Mouse (Mus musculus) heart, embryonic 15.5 days (tissue): ENCODE measurements around the gene Hbb-y. TPM values are rescaled to one million over a fixed set of nuclear protein-coding genes. Genes with fewer than 3 reads are reported as not detected.
"Not testable (repeated sequence)": the region's sequence is repeated elsewhere in the genome, so short reads cannot be mapped to it uniquely, and the experiment has no call there.

Experiments used
- ATAC-seq: fragments of 200-750 bp; cut with Nextera tagmentation; replicated peaks from 2 replicates; pipeline ENCODE4 v1.8.0; 2017; ENCODE audit warnings: low read depth, moderate TSS enrichment; ENCODE audit not compliant: insufficient number of reproducible peaks, insufficient read depth, low FRiP score
- H3K27ac ChIP-seq: fragments of 300-500 bp; sonication (generic); 2 replicates; pipeline ENCODE4 v1.5.1; 2015; ENCODE audit warnings: mild to moderate bottlenecking, inconsistent platforms
- H3K27me3 ChIP-seq: fragments of 300-500 bp; sonication (generic); 2 replicates; pipeline ENCODE4 v1.6.1; 2015; ENCODE audit warnings: inconsistent platforms
- H3K36me3 ChIP-seq: fragments of 300-500 bp; sonication (generic); 2 replicates; pipeline ENCODE4 v1.6.1; 2015; ENCODE audit warnings: mild to moderate bottlenecking, inconsistent platforms
- H3K4me1 ChIP-seq: fragments of 300-500 bp; sonication (generic); replicated peaks from 2 replicates; pipeline ENCODE4 v1.6.1; 2015; ENCODE audit warnings: inconsistent platforms
- H3K4me2 ChIP-seq: fragments of 300-500 bp; sonication (generic); 2 replicates; pipeline ENCODE4 v1.6.1; 2015; ENCODE audit warnings: inconsistent platforms, mild to moderate bottlenecking, moderate library complexity
- H3K4me3 ChIP-seq: fragments of 300-500 bp; sonication (generic); 2 replicates; pipeline ENCODE4 v1.5.1; 2015; ENCODE audit warnings: mild to moderate bottlenecking, inconsistent platforms
- H3K9ac ChIP-seq: fragments of 300-500 bp; sonication (generic); 2 replicates; pipeline ENCODE4 v1.6.1; 2015; ENCODE audit warnings: mild to moderate bottlenecking, inconsistent platforms
- H3K9me3 ChIP-seq: fragments of 300-500 bp; sonication (generic); replicated peaks from 2 replicates; pipeline ENCODE4 v1.6.1; 2016; ENCODE audit warnings: inconsistent platforms
- WGBS: fragments of 180-500 bp; shearing (Covaris S2); methylation state at CpG from one replicate; pipeline ENCODE4 v1.1.7; 2015; ENCODE audit warnings: mixed read lengths; 5-methylcytosine and 5-hydroxymethylcytosine counted together
- polyA plus RNA-seq: library from polyadenylated mRNA; unstranded; fragments of >200 nt; fragmentation: Nextera tagmentation; extraction: Ambion mirVana; gene quantifications from 2 replicates; pipeline ENCODE4 v1.2.1, GENCODE M21; 2015

Gene Hbb-y
- polyA plus RNA-seq, 1 experiment from 2014 or later, result 765 TPM

DNA sequence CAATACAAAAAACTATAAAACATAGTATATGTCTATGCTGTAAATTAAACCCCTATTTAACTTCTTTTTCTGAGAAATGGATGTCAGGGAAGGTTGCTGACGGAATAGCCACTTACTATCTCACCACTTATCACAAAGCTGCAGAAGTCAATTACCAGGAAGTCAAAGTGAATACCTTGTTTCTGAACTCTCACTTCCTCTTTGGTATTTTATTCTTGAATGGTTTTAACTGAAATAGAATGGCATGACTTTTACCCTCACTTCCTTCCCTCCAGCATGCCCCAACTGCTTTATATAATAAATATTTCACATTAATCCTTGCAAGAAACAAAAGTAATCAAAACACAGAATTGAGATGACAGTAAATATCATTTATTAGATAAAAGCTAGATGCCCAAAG is 40.8 kb downstream of the Hbb-y start:
- Histone ChIP-seq H3K27me3 (no peaks in the 10 kb centered on the region), H3K4me3 (no peak overlapping the region), H3K9ac (no peak overlapping the region), H3K36me3 (no peaks in the 10 kb centered on the region), H3K27ac (no peak overlapping the region), H3K9me3 (no peaks in the 10 kb centered on the region), H3K4me1 (no peaks in the 10 kb centered on the region), H3K4me2 (no peak overlapping the region)
- WGBS, result 31% methylated on average over 1 of the region's 1 CpGs
- no peak for ATAC-seq

DNA sequence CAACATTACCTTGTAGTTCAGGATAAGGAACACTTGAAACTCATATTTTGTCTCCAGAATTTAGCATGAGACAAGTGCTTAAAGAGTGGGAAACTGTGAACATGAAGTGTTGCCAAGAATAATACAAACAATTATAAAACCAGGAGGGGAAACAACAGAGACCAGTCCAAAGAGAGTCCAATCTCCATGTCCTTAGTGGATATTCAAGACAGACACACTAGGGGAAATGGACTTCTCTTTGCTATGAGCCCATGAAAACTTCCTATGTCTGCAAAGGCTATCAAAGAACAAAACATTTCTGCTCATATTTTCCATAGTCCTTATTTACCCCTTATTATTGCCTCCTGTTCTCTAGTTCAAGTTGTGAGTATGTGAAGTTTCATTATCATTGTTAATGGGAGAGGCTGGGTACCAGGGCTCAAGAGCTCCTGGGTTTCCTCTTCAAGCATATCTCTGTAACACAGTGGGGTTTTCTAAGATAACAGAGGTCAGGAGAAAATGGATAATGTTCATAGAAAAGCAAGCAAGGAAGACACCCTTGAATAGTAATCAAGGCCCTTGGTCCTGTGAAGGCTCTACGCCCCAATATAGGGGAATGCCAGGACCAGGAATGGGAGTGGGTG is 41.7 kb downstream of the Hbb-y start:
- Histone ChIP-seq H3K4me3 (no peak overlapping the region), H3K9ac (no peak overlapping the region), H3K27ac (no peak overlapping the region), H3K27me3 (no peaks in the 10 kb centered on the region), H3K4me1 (no peaks in the 10 kb centered on the region), H3K4me2 (no peak overlapping the region), H3K9me3 (no peaks in the 10 kb centered on the region), H3K36me3 (no peaks in the 10 kb centered on the region)
- ATAC-seq, result no peak
- WGBS, result 52% methylated on average over 1 of the region's 1 CpGs

DNA sequence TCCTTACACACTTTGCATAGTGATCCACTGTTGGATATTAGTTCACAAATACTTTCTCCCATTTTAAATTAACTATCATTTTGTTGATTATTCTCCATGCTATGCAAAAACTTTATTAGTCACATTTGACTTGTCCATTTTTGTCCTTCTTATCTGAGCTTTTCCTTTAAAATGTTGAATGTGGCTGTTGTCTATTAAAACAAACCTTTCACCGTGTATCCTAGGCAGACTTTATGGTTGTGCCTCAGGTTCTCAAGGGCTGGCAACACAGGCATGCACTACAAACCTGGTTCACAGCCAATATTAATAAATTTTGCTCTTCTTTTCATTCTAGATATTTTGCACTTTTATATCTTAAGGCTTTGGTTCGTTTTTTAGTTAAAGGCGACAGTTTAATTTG is 42.3 kb downstream of the Hbb-y start:
- Histone ChIP-seq H3K9ac (no peak overlapping the region), H3K4me2 (no peak overlapping the region), H3K4me1 (no peaks in the 10 kb centered on the region), H3K36me3 (no peaks in the 10 kb centered on the region), H3K27me3 (no peaks in the 10 kb centered on the region), H3K4me3 (no peak overlapping the region), H3K9me3 (no peaks in the 10 kb centered on the region), H3K27ac (no peak overlapping the region)
- WGBS, result 70% methylated on average over 3 of the region's 3 CpGs
- ATAC-seq, result no peak

DNA sequence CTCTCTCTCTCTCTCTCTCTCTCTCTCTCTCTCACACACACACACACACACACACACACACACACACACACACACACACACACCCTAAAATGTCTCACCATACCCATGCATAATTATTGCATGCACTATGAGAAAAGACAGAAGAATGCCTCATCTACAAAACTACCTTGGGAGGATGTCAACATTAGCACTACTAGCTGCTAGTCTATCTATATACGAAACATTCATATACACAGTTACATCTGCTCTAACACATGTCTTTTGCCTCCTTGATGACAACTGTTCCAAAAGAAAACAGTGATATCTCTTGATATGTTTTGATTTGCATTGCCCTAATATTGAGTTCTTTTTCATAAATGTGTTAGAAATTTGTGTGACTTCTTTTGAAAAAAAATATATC is 42.7 kb downstream of the Hbb-y start:
- Histone ChIP-seq H3K36me3 (no peaks in the 10 kb centered on the region), H3K4me3 (no peak overlapping the region), H3K9me3 (no peaks in the 10 kb centered on the region), H3K9ac (no peak overlapping the region), H3K27ac (no peak overlapping the region), H3K4me1 (no peaks in the 10 kb centered on the region), H3K27me3 (no peaks in the 10 kb centered on the region), H3K4me2 (no peak overlapping the region)
- no peak for ATAC-seq
- WGBS, result 71% methylated on average over 1 of the region's 1 CpGs

DNA sequence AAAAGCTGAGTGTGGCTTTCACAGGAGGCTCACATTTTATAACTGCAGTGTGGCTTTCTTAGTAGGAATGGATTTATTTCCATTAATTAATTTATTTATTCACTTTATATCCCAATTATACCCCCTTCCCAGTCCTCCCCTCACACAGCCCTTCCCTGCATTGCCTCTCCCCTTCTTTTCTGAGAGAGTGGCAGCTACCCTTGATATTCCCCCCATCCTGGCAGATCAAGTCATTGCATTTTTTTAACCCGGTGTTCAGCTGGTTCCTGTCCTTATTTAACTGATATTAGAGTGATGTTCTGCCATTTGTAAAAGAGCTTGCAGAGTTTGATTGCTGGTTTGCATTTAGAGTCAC is 43.2 kb downstream of the Hbb-y start:
- no peak for ATAC-seq
- Histone ChIP-seq H3K36me3 (no peaks in the 10 kb centered on the region), H3K4me1 (no peaks in the 10 kb centered on the region), H3K9ac (no peak overlapping the region), H3K4me2 (no peak overlapping the region), H3K27ac (no peak overlapping the region), H3K27me3 (no peaks in the 10 kb centered on the region), H3K4me3 (no peak overlapping the region), H3K9me3 (no peaks in the 10 kb centered on the region)
- WGBS, result 43% methylated on average over 1 of the region's 1 CpGs

DNA sequence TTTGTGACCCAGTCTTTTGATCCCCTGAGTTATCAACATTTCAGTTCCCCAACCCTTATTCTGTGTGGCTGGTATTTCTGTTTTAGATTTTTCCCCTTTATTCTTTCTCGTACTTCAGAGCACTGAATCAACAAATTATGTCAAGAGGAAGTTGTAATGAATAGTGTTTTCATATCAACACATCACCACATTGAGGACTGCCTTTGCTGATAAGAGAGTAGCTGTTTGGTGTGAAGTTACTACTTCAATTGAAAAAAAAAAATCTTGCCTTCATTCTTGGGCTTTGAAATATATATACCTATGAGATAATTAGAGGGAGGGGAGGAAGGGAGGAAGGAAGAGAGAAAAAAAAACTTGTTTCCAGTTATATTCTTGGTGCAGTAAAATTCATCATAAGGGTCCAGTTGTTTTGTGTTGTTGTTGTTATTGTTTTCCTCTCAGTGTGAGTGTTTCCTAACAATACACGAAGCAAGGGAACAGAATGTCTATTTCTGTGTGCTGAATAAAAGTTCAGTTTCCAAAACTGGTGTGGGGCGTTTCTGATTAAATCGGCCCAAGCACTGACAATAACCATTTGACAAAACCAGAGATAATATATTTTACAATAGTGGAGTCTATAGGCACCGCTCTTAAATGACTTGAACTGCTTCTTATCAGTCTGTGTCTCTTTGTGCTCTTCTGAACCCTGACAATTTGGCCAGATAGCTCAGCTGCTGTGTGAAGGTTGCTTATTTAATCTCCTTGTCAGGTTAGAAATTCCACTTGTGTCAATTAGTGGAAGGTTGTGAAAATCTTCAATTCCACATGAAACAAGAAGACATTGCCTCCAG is 43.8 kb downstream of the Hbb-y start:
- H3K27ac ChIP-seq, result no peak overlapping the region
- no peak overlapping the region for H3K4me2 ChIP-seq
- no peaks in the 10 kb centered on the region for H3K27me3 ChIP-seq
- H3K9me3 ChIP-seq, result no peaks in the 10 kb centered on the region
- H3K9ac ChIP-seq, result no peak overlapping the region
- H3K36me3 ChIP-seq, result no peaks in the 10 kb centered on the region
- H3K4me3 ChIP-seq, result no peak overlapping the region
- 31% methylated on average over 5 of the region's 5 CpGs for WGBS
- ATAC-seq, result no peak
- no peaks in the 10 kb centered on the region for H3K4me1 ChIP-seq

DNA sequence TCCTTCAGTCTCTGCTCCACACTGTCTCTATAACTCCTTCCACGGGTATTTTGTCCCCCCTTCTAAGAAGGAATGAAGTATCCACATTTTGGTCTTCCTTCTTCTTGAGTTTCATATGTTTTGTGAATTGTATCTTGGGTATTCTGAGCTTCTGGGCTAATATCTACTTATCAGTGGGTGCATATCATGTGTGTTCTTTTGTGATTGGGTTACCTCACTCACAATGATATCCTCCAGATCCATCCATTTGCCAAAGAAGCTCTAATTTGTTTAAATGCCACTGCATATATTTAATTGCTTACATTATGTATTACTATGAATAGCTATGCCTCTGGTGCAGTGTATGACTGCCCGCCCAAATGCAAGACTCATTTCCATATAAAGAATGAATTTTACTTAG is 44.9 kb downstream of the Hbb-y start:
- 61% methylated on average over 2 of the region's 2 CpGs for WGBS
- not testable (repeated sequence) for H3K36me3 ChIP-seq

DNA sequence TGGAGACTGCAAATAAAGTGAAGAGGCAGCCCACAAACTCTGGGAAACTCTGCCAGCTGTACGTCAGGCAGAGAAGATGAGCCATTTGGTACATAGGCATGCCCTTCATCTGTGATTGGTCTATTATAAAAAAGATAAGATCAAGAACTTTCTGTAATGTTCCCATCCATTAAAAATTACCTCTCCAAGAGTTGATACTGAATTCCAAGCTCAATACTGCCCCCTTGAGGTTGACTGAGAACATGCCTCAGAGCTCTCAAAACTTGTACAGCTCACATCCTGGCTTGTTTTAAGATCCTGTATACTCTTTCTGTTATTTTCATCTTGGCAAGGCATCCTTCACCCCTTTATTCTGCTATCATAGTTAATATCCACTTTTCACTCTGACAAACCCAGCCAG is 46.2 kb downstream of the Hbb-y start:
- Histone ChIP-seq H3K4me1 (no peaks in the 10 kb centered on the region), H3K4me2 (no peak overlapping the region), H3K27me3 (no peaks in the 10 kb centered on the region), H3K36me3 (no peaks in the 10 kb centered on the region), H3K9ac (no peak overlapping the region), H3K27ac (no peak overlapping the region), H3K4me3 (no peak overlapping the region), H3K9me3 (no peaks in the 10 kb centered on the region)
- ATAC-seq, result no peak
- WGBS, result 67% methylated on average over 1 of the region's 1 CpGs

More for the DNA sequence above, 44.9 kb downstream of the Hbb-y start:
- not testable (repeated sequence) for ATAC-seq, H3K9me3 ChIP-seq, H3K4me3 ChIP-seq, H3K27me3 ChIP-seq, H3K4me1 ChIP-seq, H3K4me2 ChIP-seq, H3K9ac ChIP-seq, H3K27ac ChIP-seq

Other genes with a start within 250 kb of the Hbb-y start
- gene Olfr620, start 240.7 kb downstream of the Hbb-y start, polyA plus RNA-seq, result not detected in 2 replicates
- not detected in 2 replicates for gene Olfr622, start 210.5 kb downstream of the Hbb-y start, polyA plus RNA-seq
- not detected in 2 replicates for gene Olfr623, start 189.5 kb downstream of the Hbb-y start, polyA plus RNA-seq
- gene Olfr624, start 182.0 kb downstream of the Hbb-y start, polyA plus RNA-seq, result 0.03 TPM in 2 replicates
- not detected in 2 replicates for gene Olfr625-ps1, start 170.5 kb downstream of the Hbb-y start, polyA plus RNA-seq
- gene Olfr243, start 138.5 kb downstream of the Hbb-y start, polyA plus RNA-seq, result not detected in 2 replicates
- gene Olfr628, start 122.8 kb downstream of the Hbb-y start, polyA plus RNA-seq, result not detected in 2 replicates
- not detected in 2 replicates for gene Olfr629, start 108.3 kb downstream of the Hbb-y start, polyA plus RNA-seq
- gene Olfr630, start 95.9 kb downstream of the Hbb-y start, polyA plus RNA-seq, result not detected in 2 replicates
- not detected in 2 replicates for gene Olfr69, start 81.6 kb downstream of the Hbb-y start, polyA plus RNA-seq
- not detected in 2 replicates for gene Olfr68, start 73.5 kb downstream of the Hbb-y start, polyA plus RNA-seq
- not detected in 2 replicates for gene Olfr67, start 61.4 kb downstream of the Hbb-y start, polyA plus RNA-seq
- gene Hbb-bt, start 39.2 kb downstream of the Hbb-y start, polyA plus RNA-seq, result 13,914 and 14,622 TPM in 2 replicates
- gene Hbb-bs, start 25.1 kb downstream of the Hbb-y start, polyA plus RNA-seq, result 40,231 and 44,289 TPM in 2 replicates
- gene Hbb-bh2, start 12.7 kb downstream of the Hbb-y start, polyA plus RNA-seq, result not detected in 2 replicates
- 7.6 and 12.8 TPM in 2 replicates for gene Hbb-bh1, start 10.1 kb downstream of the Hbb-y start, polyA plus RNA-seq
- not detected in 2 replicates for gene Olfr66, start 33.0 kb upstream of the Hbb-y start, polyA plus RNA-seq
- gene Olfr64, start 41.3 kb upstream of the Hbb-y start, polyA plus RNA-seq, result not detected in 2 replicates
- gene Olfr65, start 50.3 kb upstream of the Hbb-y start, polyA plus RNA-seq, result not detected in 2 replicates
- gene Olfr631, start 75.6 kb upstream of the Hbb-y start, polyA plus RNA-seq, result not detected in 2 replicates
- not detected in 2 replicates for gene Olfr632, start 81.1 kb upstream of the Hbb-y start, polyA plus RNA-seq
- not detected in 2 replicates for gene Olfr633, start 91.2 kb upstream of the Hbb-y start, polyA plus RNA-seq
- gene Olfr635, start 117.9 kb upstream of the Hbb-y start, polyA plus RNA-seq, result not detected in 2 replicates
- not detected in 2 replicates for gene Olfr638, start 145.5 kb upstream of the Hbb-y start, polyA plus RNA-seq
- not detected in 2 replicates for gene Olfr639, start 164.1 kb upstream of the Hbb-y start, polyA plus RNA-seq
- gene Olfr640, start 172.4 kb upstream of the Hbb-y start, polyA plus RNA-seq, result not detected in 2 replicates
- gene Olfr641, start 182.2 kb upstream of the Hbb-y start, polyA plus RNA-seq, result not detected in 2 replicates
- not detected in 2 replicates for gene Olfr642, start 199.4 kb upstream of the Hbb-y start, polyA plus RNA-seq
- gene 4930516K23Rik, start 208.2 kb upstream of the Hbb-y start, polyA plus RNA-seq, result not detected in 2 replicates
- not detected in 2 replicates for gene Olfr644, start 218.7 kb upstream of the Hbb-y start, polyA plus RNA-seq
- not detected in 2 replicates for gene Olfr645, start 232.2 kb upstream of the Hbb-y start, polyA plus RNA-seq